Mouse (Mus musculus): Measurements from ENCODE around the gene Hspa4.

- TF ChIP-seq CTCF (IDR thresholded peaks at IDR 0.05; ENCODE audit: borderline replicate concordance, insufficient read depth, low read depth, low read length) (no peak), POLR2A (IDR thresholded peaks at IDR 0.05; ENCODE audit: borderline replicate concordance, insufficient read depth, low read length) (no peak)
Observed at GRCm38 (mm10) chr11:53336182-53336571, 35.9 kb upstream of the Hspa4 start.
